Mouse (Mus musculus) thymus, postnatal 36 days (tissue): ENCODE results near the gene E130218I03Rik.

Source experiments
- DNase-seq, 2 experiments: peaks; one replicate each; pipeline ENCODE4 v3.0.0; 2022; ENCODE audit warnings: mixed read lengths in 2 of 2

The E130218I03Rik gene

DNA sequence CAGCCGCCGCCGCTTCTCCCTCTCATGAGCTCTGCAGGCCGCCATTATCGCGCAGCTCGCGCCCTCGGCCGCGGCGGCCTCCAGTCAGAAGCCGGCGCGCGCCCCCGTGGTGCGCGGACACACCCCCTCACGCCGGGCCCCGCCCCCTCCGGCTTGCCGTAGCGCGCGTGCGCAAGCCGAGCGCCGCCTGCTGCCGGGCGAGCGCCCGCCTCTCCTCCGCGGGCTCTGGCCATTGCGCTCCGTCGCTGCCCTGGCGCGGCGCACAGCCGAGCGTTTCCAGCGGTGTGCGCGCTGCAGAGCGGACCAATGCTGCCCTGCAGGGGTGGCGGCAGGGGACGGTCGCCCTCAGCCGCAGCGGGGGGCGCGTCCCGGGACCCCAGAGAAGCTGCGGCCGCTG, 43.7 kb downstream of the E130218I03Rik start:
- peak; percentile 96 to 98 for DNase-seq

DNA sequence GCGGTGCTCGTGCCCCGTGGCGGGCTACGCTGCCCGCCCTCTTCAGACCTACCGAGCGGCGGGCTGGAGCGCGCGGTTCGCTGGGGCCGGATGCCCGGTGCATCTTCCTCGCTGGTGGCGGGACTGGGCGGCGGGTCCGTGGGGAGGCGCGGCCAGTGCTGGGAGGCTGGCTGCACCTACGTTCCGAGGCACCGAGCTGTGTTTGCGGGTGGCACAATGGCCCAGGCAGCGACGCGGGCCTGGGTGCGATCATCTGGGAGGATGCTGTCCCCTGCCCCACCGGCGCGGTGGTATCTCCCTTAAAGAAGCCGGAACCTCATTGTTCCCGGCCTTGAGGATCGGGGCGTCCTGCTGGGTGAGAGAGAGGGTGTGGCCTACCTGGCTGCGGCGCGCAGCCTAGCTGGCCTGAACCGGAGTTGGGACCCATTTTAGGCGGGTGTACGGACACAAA, 44.1 kb downstream of the E130218I03Rik start, which contains the start of gene Pdik1l:
Gene Pdik1l, minus strand, starts transcription at position 321 of the 451 bp plus-strand sequence.
- peak; percentile 85 to 87 for DNase-seq

- no peak for DNase-seq
Observed at GRCm38 (mm10) chr4:134288397-134289256, 45.2 kb downstream of the E130218I03Rik start.

DNA sequence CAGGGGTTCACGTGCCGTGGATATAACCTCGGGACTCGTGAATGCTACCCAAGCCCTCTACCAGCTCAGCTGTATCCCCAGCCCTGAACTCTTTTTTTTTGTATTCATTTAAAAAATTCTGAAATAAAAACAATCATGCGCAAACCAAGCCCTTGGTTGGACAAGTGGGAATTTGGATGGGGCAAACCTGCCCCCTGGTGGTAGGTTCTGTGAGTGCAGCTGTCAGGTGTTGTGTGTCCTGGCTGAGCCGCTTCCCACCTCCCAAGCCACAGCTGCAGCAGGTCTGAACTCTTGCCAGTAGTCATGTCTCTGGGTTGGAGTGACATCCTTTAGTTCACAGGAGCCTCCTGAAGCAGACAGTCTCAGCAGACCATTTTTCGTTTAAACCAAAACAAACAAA, 48.6 kb downstream of the E130218I03Rik start:
- DNase-seq, result peak; percentile 71 to 80

GRCm38 (mm10) chr4:134293061-134293691, 49.7 kb downstream of the E130218I03Rik start:
- no peak for DNase-seq

DNA sequence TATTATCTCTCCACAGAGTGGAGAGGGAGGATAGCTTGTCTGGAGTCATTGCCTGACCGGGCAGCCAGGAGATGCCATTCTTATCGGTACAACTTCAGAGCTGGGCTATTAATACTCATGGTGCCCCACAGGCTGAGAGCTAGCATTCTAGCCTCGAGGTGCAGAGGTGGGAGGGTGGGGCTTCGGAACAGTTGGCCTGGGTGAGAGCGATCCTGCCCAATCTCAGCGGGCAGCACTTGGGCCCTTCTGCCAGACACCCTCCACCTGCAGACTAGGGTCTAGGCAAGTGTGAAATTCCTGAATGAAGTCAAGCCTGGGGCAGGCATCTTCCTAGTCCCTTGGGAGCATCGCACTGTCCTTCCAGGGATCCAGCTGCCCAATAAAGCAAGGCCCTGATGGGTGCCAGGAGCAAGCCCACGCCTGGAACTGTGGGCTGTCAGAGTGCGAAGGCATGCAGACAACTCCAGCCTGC, 50.3 kb downstream of the E130218I03Rik start:
- no peak for DNase-seq
